Mouse (Mus musculus): ENCODE data around the gene Xpo1. TPM values are rescaled to one million over a fixed set of nuclear protein-coding genes. Genes with fewer than 3 reads are reported as not detected.

Gene Xpo1
- total and polyA plus RNA-seq, 3 experiments, result 140 to 295 (median 246) TPM

DNA sequence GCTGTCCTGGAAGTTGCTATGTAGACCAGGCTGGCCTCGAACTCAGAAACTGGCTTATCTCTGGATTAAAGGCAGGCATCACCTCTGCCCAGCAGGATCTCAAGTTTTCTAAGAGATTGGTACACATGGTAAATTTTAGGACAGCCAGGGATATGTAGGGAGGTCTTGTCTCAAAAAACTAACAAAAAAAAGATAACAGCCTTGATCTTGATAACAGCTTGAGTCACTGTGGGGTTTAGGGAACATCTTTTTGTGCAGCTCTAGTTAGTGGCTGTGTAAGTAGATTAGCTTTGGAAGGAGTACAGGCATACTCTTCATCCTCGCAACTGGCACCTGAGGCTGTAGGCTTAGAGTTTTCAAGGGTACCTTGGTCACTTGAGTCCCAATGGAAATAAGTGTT lies 41.5 kb downstream of the Xpo1 start:
- H3K9ac ChIP-seq (ENCODE audit: insufficient read depth, low read depth), result no peak overlapping the region
- H3K4me1 ChIP-seq (ENCODE audit: control insufficient read depth in 1 of 2, insufficient read depth in 2 of 2), result no peaks in the 10 kb centered on the region
- peaks cover 40 to 70% of the 10 kb centered on the region in 2 experiments for H3K36me3 ChIP-seq (replicated peaks in 1 of 2; ENCODE audit: control insufficient read depth in 1 of 2, insufficient read depth in 1 of 2, low read length in 1 of 2)
- in situ Hi-C loops (cut with MboI; ENCODE audit: low pct_ligation_motif_present, low pct_unique_long_range_greater_than_20kb, low sequenced_read_pairs), result no loop called here
- H3K79me2 ChIP-seq (replicated peaks; ENCODE audit: control insufficient read depth, extremely low read depth, insufficient read depth, poor library complexity, severe bottlenecking), result no peaks in the 10 kb centered on the region
- H3K4me2 ChIP-seq (ENCODE audit: insufficient read depth, low read depth, poor library complexity, severe bottlenecking), result no peak overlapping the region
- H3K27me3 ChIP-seq (replicated peaks), result no peaks in the 10 kb centered on the region
- dilution Hi-C loops (cut with MboI; ENCODE audit: extremely low pct_ligation_motif_present, extremely low pct_unique_long_range_greater_than_20kb, low sequenced_read_pairs), result no loop called here
- no peak overlapping the region for H3K4me3 ChIP-seq (replicated peaks in 1 of 3; ENCODE audit: low read depth in 2 of 3, low read length in 2 of 3, poor library complexity in 1 of 3)
- no peak for TF ChIP-seq USF1 (IDR thresholded peaks at IDR 0.05; ENCODE audit: low read depth, low read length)
- TF ChIP-seq GABPA (IDR thresholded peaks at IDR 0.05; ENCODE audit: insufficient replicate concordance, low read depth, low read length), result no peak
- no peak for TF ChIP-seq USF2 (conservative IDR thresholded peaks at IDR 0.05; ENCODE audit: low read depth, low read length)
- no peak for TF ChIP-seq CTCF (conservative IDR thresholded peaks at IDR 0.05 in 1 of 2, IDR thresholded peaks at IDR 0.05 in 1 of 2; ENCODE audit: low read depth in 2 of 2, low read length in 2 of 2)
- TF ChIP-seq JUND (conservative IDR thresholded peaks at IDR 0.05; ENCODE audit: low read depth, low read length), result no peak
- TF ChIP-seq EP300 (IDR thresholded peaks at IDR 0.05; ENCODE audit: low read length), result no peak
- no peak for TF ChIP-seq RCOR1 (conservative IDR thresholded peaks at IDR 0.05; ENCODE audit: low read depth, low read length)
- no peak for TF ChIP-seq CHD1 (IDR thresholded peaks at IDR 0.05; ENCODE audit: low read depth, low read length)
- no peak for TF ChIP-seq KAT2A (IDR thresholded peaks at IDR 0.05; ENCODE audit: insufficient replicate concordance, low read length)
- no peak for TF ChIP-seq SMC3 (IDR thresholded peaks at IDR 0.05; ENCODE audit: low read depth, low read length)
- no peak for TF ChIP-seq MAFK (IDR thresholded peaks at IDR 0.05; ENCODE audit: insufficient replicate concordance, low read length)
- no peak overlapping the region for H3K27ac ChIP-seq (ENCODE audit: insufficient read depth, low read depth)
- no peaks in the 10 kb centered on the region for H3K9me3 ChIP-seq (replicated peaks; ENCODE audit: low read length)
- no peak for DNase-seq (ENCODE audit: extremely low read depth)

DNA sequence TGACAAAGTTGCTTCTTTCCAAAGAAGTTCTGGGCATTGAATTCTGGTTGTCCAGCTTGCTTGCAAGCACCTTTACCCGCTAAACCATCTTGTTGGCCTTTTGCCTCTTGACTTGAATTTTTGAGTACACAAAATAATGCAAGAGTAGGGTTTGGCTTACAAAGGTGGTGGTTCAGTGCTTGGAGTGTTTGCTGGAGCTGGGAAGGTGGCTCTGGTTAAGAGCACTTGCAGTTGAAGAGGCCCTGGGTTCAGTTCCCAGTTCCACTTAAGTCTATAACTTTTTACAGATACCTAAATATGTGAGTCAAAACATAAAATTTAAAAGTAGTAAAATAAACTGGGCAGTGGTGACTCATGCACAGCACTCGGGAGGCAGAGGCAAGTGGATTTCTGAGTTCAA lies 42.5 kb downstream of the Xpo1 start:
- no peak for TF ChIP-seq SIN3A (IDR thresholded peaks at IDR 0.05; ENCODE audit: low read length)
- TF ChIP-seq NRF1 (IDR thresholded peaks at IDR 0.05; ENCODE audit: low read depth, low read length), result no peak
- no peak overlapping the region for H3K9ac ChIP-seq (ENCODE audit: insufficient read depth, low read depth)
- no peak overlapping the region for H3K27ac ChIP-seq (ENCODE audit: insufficient read depth, low read depth)
- no peak overlapping the region for H3K4me3 ChIP-seq (replicated peaks in 1 of 3; ENCODE audit: low read depth in 2 of 3, low read length in 2 of 3, poor library complexity in 1 of 3)
- no peaks in the 10 kb centered on the region for H3K27me3 ChIP-seq (replicated peaks)
- H3K4me2 ChIP-seq (ENCODE audit: insufficient read depth, low read depth, poor library complexity, severe bottlenecking), result no peak overlapping the region
- in situ Hi-C loops (cut with MboI; ENCODE audit: low pct_ligation_motif_present, low pct_unique_long_range_greater_than_20kb, low sequenced_read_pairs), result no loop called here
- H3K4me1 ChIP-seq (ENCODE audit: control insufficient read depth in 1 of 2, insufficient read depth in 2 of 2), result no peaks in the 10 kb centered on the region
- DNase-seq (ENCODE audit: extremely low read depth), result no peak
- dilution Hi-C loops (cut with MboI; ENCODE audit: extremely low pct_ligation_motif_present, extremely low pct_unique_long_range_greater_than_20kb, low sequenced_read_pairs), result no loop called here
- H3K36me3 ChIP-seq (replicated peaks in 1 of 2; ENCODE audit: control insufficient read depth in 1 of 2, insufficient read depth in 1 of 2, low read length in 1 of 2), result peaks cover 32 to 60% of the 10 kb centered on the region in 2 experiments
- H3K79me2 ChIP-seq (replicated peaks; ENCODE audit: control insufficient read depth, extremely low read depth, insufficient read depth, poor library complexity, severe bottlenecking), result no peaks in the 10 kb centered on the region
- no peaks in the 10 kb centered on the region for H3K9me3 ChIP-seq (replicated peaks; ENCODE audit: low read length)

DNA sequence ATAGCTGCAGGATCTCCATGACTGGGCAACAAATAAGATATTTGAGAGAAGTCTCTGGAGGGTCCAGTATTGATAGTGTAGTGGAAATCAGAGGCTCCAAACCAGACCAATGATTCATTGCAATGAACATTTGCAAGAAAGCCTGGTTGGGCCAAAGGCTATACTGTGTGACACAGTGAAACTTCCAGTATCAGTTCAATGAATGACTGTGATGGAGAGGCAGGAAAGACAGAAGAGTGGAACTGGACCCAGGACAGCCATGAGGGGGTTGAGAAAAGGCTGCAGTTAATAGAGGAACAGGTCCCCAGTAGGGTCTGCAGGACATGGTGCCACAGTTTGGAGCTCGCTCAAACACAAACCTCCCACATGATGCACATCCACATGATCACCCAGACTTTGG lies 44.1 kb downstream of the Xpo1 start:
- Histone ChIP-seq H3K4me2 (ENCODE audit: insufficient read depth, low read depth, poor library complexity, severe bottlenecking) (no peak overlapping the region), H3K27ac (ENCODE audit: insufficient read depth, low read depth) (no peak overlapping the region), H3K79me2 (replicated peaks; ENCODE audit: control insufficient read depth, extremely low read depth, insufficient read depth, poor library complexity, severe bottlenecking) (no peaks in the 10 kb centered on the region), H3K4me3 (replicated peaks in 1 of 3; ENCODE audit: low read depth in 2 of 3, low read length in 2 of 3, poor library complexity in 1 of 3) (no peak overlapping the region), H3K9ac (ENCODE audit: insufficient read depth, low read depth) (no peak overlapping the region), H3K27me3 (replicated peaks) (no peaks in the 10 kb centered on the region), H3K4me1 (ENCODE audit: control insufficient read depth in 1 of 2, insufficient read depth in 2 of 2) (peaks cover 0 to 4% of the 10 kb centered on the region in 2 experiments; a peak in 1 of 4 replicates), H3K36me3 (replicated peaks in 1 of 2; ENCODE audit: control insufficient read depth in 1 of 2, insufficient read depth in 1 of 2, low read length in 1 of 2) (peaks cover 23 to 45% of the 10 kb centered on the region in 2 experiments), H3K9me3 (replicated peaks; ENCODE audit: low read length) (no peaks in the 10 kb centered on the region)
- in situ Hi-C loops (cut with MboI; ENCODE audit: low pct_ligation_motif_present, low pct_unique_long_range_greater_than_20kb, low sequenced_read_pairs), result no loop called here
- peak; percentile 52; the same call in 1 of the 2 replicates for TF ChIP-seq POLR2AphosphoS2 (IDR thresholded peaks at IDR 0.05; ENCODE audit: low read depth, low read length)
- TF ChIP-seq ZKSCAN1 (IDR thresholded peaks at IDR 0.05; ENCODE audit: borderline replicate concordance, low read depth, low read length), result no peak
- dilution Hi-C loops (cut with MboI; ENCODE audit: extremely low pct_ligation_motif_present, extremely low pct_unique_long_range_greater_than_20kb, low sequenced_read_pairs), result no loop called here
- no peak for DNase-seq (ENCODE audit: extremely low read depth)

Data from CH12.LX (cell line).